Mouse (Mus musculus): Measurements from ENCODE around the gene Olfr338.
"Not testable (repeated sequence)": the region's sequence is repeated elsewhere in the genome, so short reads cannot be mapped to it uniquely, and the experiment has no call there.

Gene Olfr338

DNA sequence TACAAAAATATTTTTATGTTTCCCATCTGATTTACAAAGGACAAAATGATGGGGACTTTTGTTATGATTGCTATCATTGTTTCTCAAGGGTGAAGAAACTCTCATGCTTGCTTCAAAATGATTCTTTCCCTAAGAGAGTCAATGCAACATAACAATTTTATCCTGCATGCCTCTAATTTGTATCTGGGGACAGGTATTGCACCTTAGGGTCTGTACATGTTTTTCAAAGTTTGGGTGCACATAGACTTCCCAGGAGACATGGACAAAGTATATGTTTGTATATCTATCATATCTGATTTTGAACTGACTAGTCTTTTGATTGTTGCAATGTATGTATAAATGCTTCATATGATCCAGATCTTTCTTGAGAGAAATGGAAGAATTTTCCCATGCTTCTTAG, at the start of gene Olfr338:
Gene Olfr338, plus strand, starts transcription at position 301 of the 400 bp plus-strand sequence.
- DNase-seq (ENCODE audit: low read depth, low spot score), result no peak

DNA sequence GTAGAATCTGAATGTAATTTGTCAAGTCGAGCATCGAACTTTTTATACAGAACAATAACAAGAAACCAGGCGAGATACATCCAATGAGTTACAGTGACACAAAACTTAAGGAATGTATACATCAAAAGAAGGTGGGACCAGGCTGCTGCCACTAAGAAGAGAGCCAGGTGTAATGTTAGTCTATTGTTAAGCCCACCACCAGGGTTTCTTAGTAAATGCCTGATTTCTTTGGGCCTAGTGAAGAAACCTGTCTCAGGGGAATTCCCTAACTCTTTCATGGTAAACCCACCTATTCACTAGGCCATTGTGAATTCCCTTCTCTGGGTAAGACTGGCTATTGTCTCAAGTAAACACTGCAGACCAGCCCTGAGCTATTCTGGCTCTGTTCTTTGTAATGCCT, 41.9 kb downstream of the Olfr338 start:
- DNase-seq (ENCODE audit: low read depth, low spot score), result not testable (repeated sequence)

DNA sequence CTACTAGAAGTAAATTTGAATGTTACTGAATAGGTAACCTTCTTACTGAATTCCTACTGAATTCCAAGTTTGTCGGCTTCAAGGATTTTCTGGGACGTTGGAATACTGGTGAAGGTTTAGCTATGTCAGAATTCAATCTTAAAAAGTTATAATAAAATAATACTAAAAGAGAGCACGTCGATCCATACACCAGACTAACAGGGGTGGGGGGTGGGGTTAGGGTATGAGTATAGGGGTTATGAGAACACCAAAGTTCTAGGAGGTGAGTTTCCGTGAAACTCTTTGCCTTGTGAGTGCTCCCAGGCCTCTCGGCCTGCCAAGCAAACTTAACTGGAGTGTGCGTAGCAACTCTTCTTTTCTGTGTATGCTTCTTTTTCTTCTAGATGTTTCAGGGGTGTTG, 42.3 kb downstream of the Olfr338 start:
- not testable (repeated sequence) for DNase-seq (ENCODE audit: low read depth, low spot score)

DNA sequence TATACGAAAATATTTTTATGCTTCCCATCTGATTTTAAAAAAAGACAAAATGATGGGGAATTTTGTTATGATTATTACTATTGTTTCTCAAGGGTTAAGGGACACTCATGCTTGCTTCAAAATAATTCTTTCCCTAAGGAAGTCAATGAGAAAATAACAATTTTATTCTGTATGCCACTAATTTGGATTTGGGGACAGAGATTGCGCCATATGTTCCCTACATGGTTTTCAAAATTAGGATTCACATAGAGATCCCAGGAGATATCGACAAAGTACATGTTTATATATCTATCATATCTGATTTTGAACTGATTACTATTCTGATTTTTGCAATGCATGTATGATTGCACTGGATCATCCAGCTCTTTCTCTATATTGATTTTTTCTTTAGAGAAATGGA, 45.3 kb downstream of the Olfr338 start, which contains the start of gene Olfr339:
Gene Olfr339, plus strand, starts transcription at position 301 of the 400 bp plus-strand sequence.
- DNase-seq (ENCODE audit: low read depth, low spot score), result no peak

All from CD4-positive, CD25-positive, alpha-beta regulatory T cell, adult 2 months (primary cell).